Mouse (Mus musculus) ES-E14 (cell line): ENCODE measurements around the gene Cat.

Experiments used
- CHD2 ChIP-seq: IDR thresholded peaks from 2 replicates; pipeline ENCODE4 v1.6.1; 2014; ENCODE audit warnings: mild to moderate bottlenecking, low read depth, low read length, inconsistent platforms
- HCFC1 ChIP-seq: IDR thresholded peaks from 2 replicates; pipeline ENCODE4 v1.6.1; 2012; ENCODE audit warnings: low read length, inconsistent platforms, borderline replicate concordance; ENCODE audit not compliant: insufficient read depth

GRCm38 (mm10) chr2:103430712-103431111 lies 54.2 kb downstream of the Cat start:
- TF ChIP-seq HCFC1 (no peak), CHD2 (no peak)
